Mouse (Mus musculus) cerebellum, postnatal 4 days (tissue): ENCODE data around the gene Dhx58.
A peak's percentile ranks its signal among the peaks of the same experiment; 100 is the strongest.

ENCODE experiments used
- DNase-seq, 2 experiments: peaks; one replicate each; pipeline ENCODE4 v3.0.0; 2022; ENCODE audit warnings: low spot score in 2 of 2, mixed read lengths in 1 of 2

The Dhx58 gene

GRCm38 (mm10) chr11:100648405-100648804, 55.7 kb downstream of the Dhx58 start:
- no peak for DNase-seq

- DNase-seq, result peak in 1 of 2 experiments; percentile 67
Observed at GRCm38 (mm10) chr11:100646265-100646664, 57.8 kb downstream of the Dhx58 start.
